Mouse (Mus musculus): ENCODE measurements around the gene Ap5s1. TPM values are rescaled to one million over a fixed set of nuclear protein-coding genes. Genes with fewer than 3 reads are reported as not detected.

Gene Ap5s1
- polyA plus RNA-seq (2014; fragmentation: Illumina TruSeq; extraction: RNeasy Lipid Tissue Mini Kit (QIAGEN cat#74804); ENCODE audit: low read depth, low replicate concordance): 3.0 TPM

GRCm38 (mm10) chr2:131206778-131207177, at the start of gene Ap5s1:
Gene Ap5s1, plus strand, starts transcription at chr2:131207078.

DNA sequence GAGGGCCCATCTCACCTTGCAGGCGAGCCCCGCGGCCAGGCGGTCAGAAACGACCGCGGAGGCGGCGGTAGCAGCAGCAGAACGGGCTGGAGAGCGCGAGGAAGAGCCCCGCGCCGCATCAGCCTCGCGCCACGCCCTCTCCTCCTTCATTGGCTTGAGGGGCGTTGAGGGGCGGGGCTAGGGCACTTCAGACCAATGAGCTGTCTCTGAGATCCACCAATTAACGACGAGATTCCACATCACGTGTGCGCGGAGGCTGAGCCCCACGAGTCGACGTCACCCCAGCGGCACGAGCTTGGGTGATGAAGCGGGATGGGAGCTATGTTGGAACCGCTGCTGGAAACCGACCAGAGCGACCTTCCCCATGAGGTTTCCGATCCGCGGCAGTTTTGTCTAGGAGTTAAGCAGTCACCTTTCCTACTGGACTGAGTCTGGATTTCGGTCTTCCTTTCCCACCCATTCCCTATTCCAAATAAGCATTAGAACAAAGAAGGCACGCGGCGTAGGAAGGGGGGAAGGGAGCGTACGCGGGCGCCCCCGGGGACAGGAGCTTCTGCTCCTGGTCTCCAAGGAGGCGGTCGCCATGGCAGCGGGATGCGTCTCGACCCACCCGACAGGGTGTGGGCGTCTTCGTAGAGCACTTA, 46.8 kb upstream of the Ap5s1 start, which contains the start of gene 1700037H04Rik:
TSS of gene 1700037H04Rik (minus strand) at position 144 of the 644 bp plus-strand sequence.

GRCm38 (mm10) chr2:131179990-131180587, 26.8 kb upstream of the Ap5s1 start, which contains the start of gene Cenpb:
Gene Cenpb, minus strand, starts transcription at chr2:131180067.

DNA sequence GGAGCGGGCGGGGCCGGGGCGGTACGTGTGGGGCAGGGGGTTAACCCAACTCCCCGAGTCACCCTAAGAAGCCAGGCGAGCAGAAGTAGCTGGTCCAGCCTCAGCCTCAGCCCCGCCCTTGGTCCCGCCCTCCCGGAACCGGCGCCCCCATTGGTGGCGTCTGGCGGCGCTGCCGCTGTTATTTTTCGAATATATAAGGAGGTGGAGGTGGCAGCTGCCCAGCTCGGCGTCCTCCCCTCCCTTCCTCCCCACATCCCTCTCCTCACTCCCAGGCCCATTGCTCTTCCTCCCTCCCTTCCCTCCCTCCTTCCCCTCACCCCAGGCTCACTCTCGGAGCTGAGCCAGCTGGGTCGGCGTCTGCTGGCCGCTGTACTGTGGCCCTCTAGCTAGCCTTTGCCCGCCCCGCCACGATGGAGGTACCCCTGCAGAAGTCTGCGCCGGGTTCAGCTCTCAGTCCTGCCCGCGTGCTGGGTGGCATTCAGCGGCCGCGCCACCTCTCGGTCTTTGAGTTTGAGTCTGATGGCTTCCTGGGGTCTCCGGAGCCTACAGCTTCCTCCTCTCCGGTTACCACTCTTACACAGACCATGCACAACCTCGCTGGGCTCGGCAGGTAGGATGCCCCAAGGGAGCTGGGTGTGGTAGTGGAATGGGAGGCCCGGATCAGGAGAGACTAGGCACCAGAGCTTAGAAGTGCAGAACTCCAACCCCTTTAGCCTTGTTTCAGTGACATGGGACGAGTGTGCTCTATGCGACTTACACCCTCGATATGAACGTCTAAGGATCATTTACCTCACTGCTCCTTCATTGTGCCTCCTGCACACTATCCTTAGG, 19.9 kb upstream of the Ap5s1 start, which contains the start of the genes Cdc25b and Spef1:
TSS of gene Cdc25b (plus strand) at position 179 of the 831 bp plus-strand sequence.
TSS of gene Spef1 (minus strand) at position 512 of the 831 bp plus-strand sequence.

GRCm38 (mm10) chr2:131233307-131234126, 26.6 kb downstream of the Ap5s1 start, which contains the start of gene Mavs:
Gene Mavs, plus strand, starts transcription at chr2:131234063.

DNA sequence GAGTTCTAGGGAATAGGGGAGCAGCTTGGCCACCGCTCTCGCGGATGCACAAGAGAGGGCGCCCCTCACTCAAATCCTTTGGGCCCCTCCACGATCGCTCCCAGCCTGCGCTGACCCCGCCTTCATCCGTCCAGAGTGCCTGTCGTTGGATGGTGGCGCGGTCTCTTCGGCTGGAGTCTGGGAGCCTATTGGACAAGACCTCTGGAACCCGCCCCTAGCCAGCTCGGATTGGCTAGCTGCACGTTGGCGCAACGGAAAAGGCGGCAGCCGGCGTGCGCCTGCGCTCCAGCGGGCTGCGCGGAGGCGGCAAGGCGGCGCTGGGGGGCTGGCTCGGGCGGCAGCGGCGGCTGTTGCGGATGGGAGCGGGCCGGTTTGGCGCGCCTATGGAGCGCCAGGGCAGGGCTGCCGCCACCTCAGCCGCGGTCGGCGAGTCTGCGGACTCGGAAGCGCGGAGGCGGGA, 55.4 kb downstream of the Ap5s1 start, which contains the start of gene Pank2:
TSS of gene Pank2 (plus strand) at position 283 of the 460 bp plus-strand sequence.

Other genes starting within 250 kb of the Ap5s1 start
- not detected for gene Gfra4, start 164.0 kb upstream of the Ap5s1 start, polyA plus RNA-seq (2014; fragmentation: Illumina TruSeq; extraction: RNeasy Lipid Tissue Mini Kit (QIAGEN cat#74804); ENCODE audit: low read depth, low replicate concordance)
- 0.45 TPM for gene Adam33, start 143.3 kb upstream of the Ap5s1 start, polyA plus RNA-seq (2014; fragmentation: Illumina TruSeq; extraction: RNeasy Lipid Tissue Mini Kit (QIAGEN cat#74804); ENCODE audit: low read depth, low replicate concordance)
- gene Siglec1, start 120.3 kb upstream of the Ap5s1 start, polyA plus RNA-seq (2014; fragmentation: Illumina TruSeq; extraction: RNeasy Lipid Tissue Mini Kit (QIAGEN cat#74804); ENCODE audit: low read depth, low replicate concordance): 0.69 TPM
- 0.34 TPM for gene Hspa12b, start 79.8 kb upstream of the Ap5s1 start, polyA plus RNA-seq (2014; fragmentation: Illumina TruSeq; extraction: RNeasy Lipid Tissue Mini Kit (QIAGEN cat#74804); ENCODE audit: low read depth, low replicate concordance)
- not detected for gene Gm11037, start 73.6 kb upstream of the Ap5s1 start, polyA plus RNA-seq (2014; fragmentation: Illumina TruSeq; extraction: RNeasy Lipid Tissue Mini Kit (QIAGEN cat#74804); ENCODE audit: low read depth, low replicate concordance)
- 0.56 TPM for gene 1700037H04Rik, start 47.0 kb upstream of the Ap5s1 start, polyA plus RNA-seq (2014; fragmentation: Illumina TruSeq; extraction: RNeasy Lipid Tissue Mini Kit (QIAGEN cat#74804); ENCODE audit: low read depth, low replicate concordance)
- gene Cenpb, start 27.0 kb upstream of the Ap5s1 start, polyA plus RNA-seq (2014; fragmentation: Illumina TruSeq; extraction: RNeasy Lipid Tissue Mini Kit (QIAGEN cat#74804); ENCODE audit: low read depth, low replicate concordance): 6.0 TPM
- gene Cdc25b, start 20.1 kb upstream of the Ap5s1 start, polyA plus RNA-seq (2014; fragmentation: Illumina TruSeq; extraction: RNeasy Lipid Tissue Mini Kit (QIAGEN cat#74804); ENCODE audit: low read depth, low replicate concordance): 0.13 TPM
- 0.45 TPM for gene Spef1, start 19.8 kb upstream of the Ap5s1 start, polyA plus RNA-seq (2014; fragmentation: Illumina TruSeq; extraction: RNeasy Lipid Tissue Mini Kit (QIAGEN cat#74804); ENCODE audit: low read depth, low replicate concordance)
- 14.8 TPM for gene Mavs, start 27.0 kb downstream of the Ap5s1 start, polyA plus RNA-seq (2014; fragmentation: Illumina TruSeq; extraction: RNeasy Lipid Tissue Mini Kit (QIAGEN cat#74804); ENCODE audit: low read depth, low replicate concordance)
- gene Pank2, start 55.4 kb downstream of the Ap5s1 start, polyA plus RNA-seq (2014; fragmentation: Illumina TruSeq; extraction: RNeasy Lipid Tissue Mini Kit (QIAGEN cat#74804); ENCODE audit: low read depth, low replicate concordance): 21.2 TPM
- 4.7 TPM for gene Rnf24, start 145.8 kb downstream of the Ap5s1 start, polyA plus RNA-seq (2014; fragmentation: Illumina TruSeq; extraction: RNeasy Lipid Tissue Mini Kit (QIAGEN cat#74804); ENCODE audit: low read depth, low replicate concordance)